Mouse (Mus musculus): ENCODE data around the gene Ccr10.

GRCm38 (mm10) chr11:101176117-101176691, 961 bp upstream of the Ccr10 start:
- peak; percentile 57; the same call in 1 of the 2 replicates for TF ChIP-seq CTCF (IDR thresholded peaks at IDR 0.05; ENCODE audit: borderline replicate concordance, insufficient read depth, low read depth, low read length)
- peak; percentile 28; the same call in 1 of the 2 replicates for TF ChIP-seq POLR2A (IDR thresholded peaks at IDR 0.05; ENCODE audit: borderline replicate concordance, insufficient read depth, low read length)

Data from cerebellum, adult 2 months (tissue).